10 mouse cellular contexts compared by ENCODE assay signal in the genomic region with DNA sequence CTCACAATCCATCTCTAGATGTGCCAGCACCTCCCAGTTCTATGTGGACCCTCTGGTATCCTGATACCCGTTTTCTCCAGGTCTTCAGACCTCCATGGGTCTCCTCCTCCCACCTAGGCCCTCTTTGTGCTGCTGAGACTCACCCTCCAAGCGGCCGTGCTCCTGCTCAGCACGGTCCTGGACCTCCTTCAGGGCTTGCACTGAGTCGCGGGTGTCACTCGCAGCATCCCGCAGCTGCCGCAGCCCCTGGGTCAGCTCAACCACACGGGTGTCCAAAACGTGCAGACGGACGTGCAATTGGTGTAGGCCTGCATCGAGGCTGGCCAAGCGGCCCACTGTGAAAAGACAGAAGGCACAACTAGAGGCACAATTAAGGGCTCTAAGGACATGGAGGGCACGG. TPM values are rescaled to one million over a fixed set of nuclear protein-coding genes. Genes with fewer than 3 reads are reported as not detected.
DNase-seq lines count a peak whose midpoint lies in the region; ATAC-seq and TF ChIP-seq lines count a peak whose summit lies in the region.
"Had no signal": no experiment of that assay in that cellular context is flagged by ENCODE, and none has a peak within 500 bp of the region (broad histone marks: within the 10 kb centered on the region; RNA-seq: fewer than 3 reads in every experiment).

No protein-coding gene starts in this region.

- intact Hi-C loops in heart, postnatal 36 days (cut with DNase I): loop anchor here (2.0 to 10.0 kb wide), 4 partner anchors 43 to 1729 kb away; partner anchors contain the start of genes 1700028J19Rik, 2410002F23Rik, Abcc6 and Gm15517

- 0 out of 2 replicates have a peak overlapping the region, but pooled peaks have one; percentile 31 for H3K27ac ChIP-seq in heart, embryonic 13.5 days (replicated peaks)
- H3K27ac ChIP-seq in ES-E14 (ENCODE audit: insufficient read depth, low read depth, low read length, poor library complexity, severe bottlenecking): no peak overlapping the region
- H3K27ac ChIP-seq in forebrain, embryonic 14.5 days (ENCODE audit: low read depth, low read length): peak overlapping the region; percentile 52; the same call in 1 of the 2 replicates
- no peak overlapping the region for H3K27ac ChIP-seq in liver, embryonic 13.5 days

- WGBS in heart, embryonic 13.5 days: 8% methylated on average over 16 of the region's 16 CpGs
- WGBS in forebrain, embryonic 14.5 days: 10% methylated on average over 16 of the region's 16 CpGs
- WGBS in liver, embryonic 13.5 days (ENCODE audit: insufficient replicate concordance): 10% methylated on average over 16 of the region's 16 CpGs

- H3K4me2 ChIP-seq in heart, embryonic 13.5 days: peak overlapping the region; percentile 84
- H3K4me2 ChIP-seq in forebrain, embryonic 14.5 days (ENCODE audit: low read length): peak overlapping the region; percentile 67
- H3K4me2 ChIP-seq in liver, embryonic 13.5 days: peak overlapping the region; percentile 80

- peaks cover 54% of the 10 kb centered on the region for H3K27me3 ChIP-seq in heart, embryonic 13.5 days (replicated peaks)
- H3K27me3 ChIP-seq in forebrain, embryonic 14.5 days (replicated peaks; ENCODE audit: control insufficient read depth, insufficient read depth, low read length): no peaks in the 10 kb centered on the region
- H3K27me3 ChIP-seq in liver, embryonic 13.5 days: peaks cover 48% of the 10 kb centered on the region

- peaks cover 20% of the 10 kb centered on the region for H3K4me1 ChIP-seq in heart, embryonic 13.5 days
- H3K4me1 ChIP-seq in ES-E14 (ENCODE audit: control insufficient read depth in 2 of 2, insufficient read depth in 2 of 2, low read length in 2 of 2, poor library complexity in 1 of 2): peaks cover 1 to 18% of the 10 kb centered on the region in 2 experiments; a peak in 3 of 4 replicates
- peaks cover 7% of the 10 kb centered on the region for H3K4me1 ChIP-seq in forebrain, embryonic 14.5 days (ENCODE audit: control insufficient read depth, insufficient read depth, low read length)
- H3K4me1 ChIP-seq in liver, embryonic 13.5 days (replicated peaks): peaks cover 28% of the 10 kb centered on the region

- no peak overlapping the region for H3K9ac ChIP-seq in heart, embryonic 13.5 days
- no peak overlapping the region; the same call in 1 of the 2 replicates for H3K9ac ChIP-seq in ES-E14 (ENCODE audit: insufficient read depth, low read depth, low read length, poor library complexity, severe bottlenecking)
- H3K9ac ChIP-seq in forebrain, embryonic 14.5 days (ENCODE audit: low read length): no peak overlapping the region
- H3K9ac ChIP-seq in liver, embryonic 13.5 days: no peak overlapping the region

- in situ Hi-C loops in ES-E14 (cut with MboI; ENCODE audit: low sequenced_read_pairs in 2 of 2, unreplicated experiment in 2 of 2): no loop called here

- H3K9me3 ChIP-seq in heart, embryonic 13.5 days: no peaks in the 10 kb centered on the region
- no peaks in the 10 kb centered on the region for H3K9me3 ChIP-seq in ES-E14 (ENCODE audit: control insufficient read depth, insufficient read depth, low read depth, low read length)
- H3K9me3 ChIP-seq in forebrain, embryonic 14.5 days (replicated peaks; ENCODE audit: control insufficient read depth, low read length): no peaks in the 10 kb centered on the region
- H3K9me3 ChIP-seq in liver, embryonic 13.5 days (replicated peaks): no peaks in the 10 kb centered on the region

- H3K36me3 ChIP-seq in heart, embryonic 13.5 days: no peaks in the 10 kb centered on the region
- no peaks in the 10 kb centered on the region for H3K36me3 ChIP-seq in ES-E14 (ENCODE audit: control insufficient read depth, insufficient read depth, low read length, poor library complexity, severe bottlenecking)
- no peaks in the 10 kb centered on the region for H3K36me3 ChIP-seq in forebrain, embryonic 14.5 days (ENCODE audit: control insufficient read depth, insufficient read depth, low read length)
- no peaks in the 10 kb centered on the region for H3K36me3 ChIP-seq in liver, embryonic 13.5 days

- DNase-seq in heart, postnatal 36 days: no peak
- DNase-seq in ES-E14 (ENCODE audit: low read depth, low spot score): no peak
- no peak for DNase-seq in forebrain, embryonic 14.5 days (ENCODE audit: low spot score)
- DNase-seq in liver, embryonic 13.5 days: no peak
- DNase-seq in retina, postnatal 1 day: no peak
- no peak for DNase-seq in thymus, postnatal 10 days (ENCODE audit: low spot score in 2 of 2)
- no peak for DNase-seq in testis, postnatal 10 days (ENCODE audit: low spot score)

- H3K4me3 ChIP-seq in heart, embryonic 13.5 days: peak overlapping the region; percentile 70
- H3K4me3 ChIP-seq in ES-E14 (ENCODE audit: insufficient read depth in 1 of 2, low read depth in 1 of 2, low read length in 2 of 2, poor library complexity in 1 of 2, severe bottlenecking in 1 of 2): peak overlapping the region; percentile 37 to 62; a peak in 3 of 4 replicates
- peak overlapping the region; percentile 70; the same call in 1 of the 2 replicates for H3K4me3 ChIP-seq in forebrain, embryonic 14.5 days (ENCODE audit: low read depth, low read length)
- H3K4me3 ChIP-seq in liver, embryonic 13.5 days (replicated peaks): peak overlapping the region; percentile 64

- ATAC-seq in heart, embryonic 13.5 days (ENCODE audit: extremely low read depth, insufficient number of reproducible peaks, low FRiP score, low TSS enrichment): no peak
- no peak; the same call in 1 of the 2 replicates for ATAC-seq in forebrain, embryonic 14.5 days
- ATAC-seq in liver, embryonic 13.5 days (ENCODE audit: low read depth): no peak

TF ChIP-seq in ES-E14, 5 proteins besides CTCF, POLR2A, EP300 and RAD21:
- TF ChIP-seq ZNF384 (IDR thresholded peaks at IDR 0.05; ENCODE audit: low read depth, low read length) (no peak), HCFC1 (IDR thresholded peaks at IDR 0.05; ENCODE audit: borderline replicate concordance, insufficient read depth, low read length) (no peak), ZC3H11A (IDR thresholded peaks at IDR 0.05; ENCODE audit: borderline replicate concordance, low read depth, low read length) (no peak), CHD2 (IDR thresholded peaks at IDR 0.05; ENCODE audit: low read depth, low read length) (no peak), MAFK (IDR thresholded peaks at IDR 0.05; ENCODE audit: insufficient read depth, low read depth, low read length) (no peak)
TF ChIP-seq in ES-E14: peak in this region for 0.

RNA-seq across cellular contexts. Expression of gene Clec11a, which starts 1.0 kb away (rescaled TPM):
- polyA plus RNA-seq in heart, embryonic 13.5 days (2015; fragmentation: Nextera tagmentation; extraction: Ambion mirVana): 0.67 and 0.71 TPM in 2 replicates
- under 1 TPM; 0.75 to 0.84 TPM for total RNA-seq in heart, postnatal 36 days (2021)
- total RNA-seq in ES-E14 (2012; rRNA removed): 2.2 TPM in 2 replicates
- 3.7 and 4.5 TPM in 2 replicates for polyA plus RNA-seq in forebrain, embryonic 14.5 days (2014; fragmentation: Nextera tagmentation; extraction: Ambion mirVana)
- 0.46 and 0.76 TPM in 2 replicates for polyA plus RNA-seq in liver, embryonic 13.5 days (2015; fragmentation: Nextera tagmentation; extraction: Ambion mirVana)

RNA-seq across cellular contexts. Expression of gene Shank1, which starts 4.4 kb away (rescaled TPM):
- 0.62 and 0.80 TPM in 2 replicates for polyA plus RNA-seq in heart, embryonic 13.5 days (2015; fragmentation: Nextera tagmentation; extraction: Ambion mirVana)
- total RNA-seq in heart, postnatal 36 days (2021): 1 to 10 TPM in 1 of 2 experiments, under 1 TPM in 1; 1.00 to 1.5 TPM
- total RNA-seq in ES-E14 (2012; rRNA removed): 1.0 and 1.5 TPM in 2 replicates
- polyA plus RNA-seq in forebrain, embryonic 14.5 days (2014; fragmentation: Nextera tagmentation; extraction: Ambion mirVana): 9.5 and 15.1 TPM in 2 replicates
- polyA plus RNA-seq in liver, embryonic 13.5 days (2015; fragmentation: Nextera tagmentation; extraction: Ambion mirVana): 0.06 TPM in 2 replicates

RNA-seq across cellular contexts. Expression of gene Gm15517, which starts 44.4 kb away (rescaled TPM):
- polyA plus RNA-seq in heart, embryonic 13.5 days (2015; fragmentation: Nextera tagmentation; extraction: Ambion mirVana): not detected in 2 replicates
- not detected for total RNA-seq in heart, postnatal 36 days (2021)
- total RNA-seq in ES-E14 (2012; rRNA removed): 1.4 TPM in 1 of 2 replicates, not detected in the other
- polyA plus RNA-seq in forebrain, embryonic 14.5 days (2014; fragmentation: Nextera tagmentation; extraction: Ambion mirVana): not detected in 2 replicates
- polyA plus RNA-seq in liver, embryonic 13.5 days (2015; fragmentation: Nextera tagmentation; extraction: Ambion mirVana): not detected in 2 replicates
- total RNA-seq: gastrocnemius, postnatal 4 days had no signal
- polyA plus RNA-seq: Patski had no signal

RNA-seq across cellular contexts. Expression of gene Acp4, which starts 48.5 kb away (rescaled TPM):
- not detected in 2 replicates for polyA plus RNA-seq in heart, embryonic 13.5 days (2015; fragmentation: Nextera tagmentation; extraction: Ambion mirVana)
- not detected for total RNA-seq in heart, postnatal 36 days (2021)
- 0.18 and 0.58 TPM in 2 replicates for total RNA-seq in ES-E14 (2012; rRNA removed)
- not detected in 2 replicates for polyA plus RNA-seq in forebrain, embryonic 14.5 days (2014; fragmentation: Nextera tagmentation; extraction: Ambion mirVana)
- not detected in 2 replicates for polyA plus RNA-seq in liver, embryonic 13.5 days (2015; fragmentation: Nextera tagmentation; extraction: Ambion mirVana)
- total RNA-seq: gastrocnemius, postnatal 4 days had no signal
- polyA plus RNA-seq: Patski had no signal

RNA-seq across cellular contexts. Expression of gene 2410002F23Rik, which starts 59.2 kb away (rescaled TPM):
- 85.1 and 87.1 TPM in 2 replicates for polyA plus RNA-seq in heart, embryonic 13.5 days (2015; fragmentation: Nextera tagmentation; extraction: Ambion mirVana)
- total RNA-seq in heart, postnatal 36 days (2021): 10 to 100 TPM; 11.2 to 19.7 TPM
- 127 and 194 TPM in 2 replicates for total RNA-seq in ES-E14 (2012; rRNA removed)
- 162 and 186 TPM in 2 replicates for polyA plus RNA-seq in forebrain, embryonic 14.5 days (2014; fragmentation: Nextera tagmentation; extraction: Ambion mirVana)
- 40.3 and 47.0 TPM in 2 replicates for polyA plus RNA-seq in liver, embryonic 13.5 days (2015; fragmentation: Nextera tagmentation; extraction: Ambion mirVana)

Comparison
In these comparisons a context has a peak if more than half of its experiments do, and no peak if none do; other contexts are left out.
1. H3K27ac ChIP-seq: peak in heart, embryonic 13.5 days (single experiment) and forebrain, embryonic 14.5 days (single experiment); none in ES-E14 (single experiment) and liver, embryonic 13.5 days (single experiment).
2. Peak in every context shown above with its lines, with median percentiles within 50 percentile points of each other: H3K4me2 ChIP-seq and H3K4me3 ChIP-seq.